Mouse (Mus musculus): ENCODE results near the gene Lgi4. TPM values are rescaled to one million over a fixed set of nuclear protein-coding genes. Genes with fewer than 3 reads are reported as not detected.

Lgi4 gene
- polyA plus RNA-seq, 1 experiment from 2014 or later: 2.1 TPM

- no peak overlapping the region for H3K27ac ChIP-seq
These were observed 23.0 kb downstream of the Lgi4 start for GRCm38 (mm10) chr7:31082106-31082505.

GRCm38 (mm10) chr7:31082831-31083588 lies 23.9 kb downstream of the Lgi4 start:
- Histone ChIP-seq H3K9me3 (replicated peaks) (peaks cover 5% of the 10 kb centered on the region; the same call in 1 of the 2 replicates), H3K27me3 (no peaks in the 10 kb centered on the region), H3K4me3 (no peak overlapping the region), H3K9ac (no peak overlapping the region), H3K27ac (no peak overlapping the region), H3K4me1 (peaks cover 17% of the 10 kb centered on the region), H3K36me3 (no peaks in the 10 kb centered on the region), H3K4me2 (replicated peaks) (no peak overlapping the region)
- WGBS: 57% methylated on average over 14 of the region's 14 CpGs
- no peak for ATAC-seq (ENCODE audit: low FRiP score)

More at GRCm38 (mm10) chr7:31082106-31082505, 23.0 kb downstream of the Lgi4 start:
- H3K4me2 ChIP-seq (replicated peaks): no peak overlapping the region
- no peak overlapping the region for H3K9ac ChIP-seq
- H3K36me3 ChIP-seq: no peaks in the 10 kb centered on the region
- no peaks in the 10 kb centered on the region for H3K27me3 ChIP-seq
- no peak overlapping the region for H3K4me3 ChIP-seq
- ATAC-seq (ENCODE audit: low FRiP score): no peak
- peaks cover 5% of the 10 kb centered on the region; the same call in 1 of the 2 replicates for H3K9me3 ChIP-seq (replicated peaks)
- H3K4me1 ChIP-seq: peaks cover 24% of the 10 kb centered on the region

- Histone ChIP-seq H3K4me2 (replicated peaks) (no peak overlapping the region), H3K27ac (0 out of 2 replicates have a peak overlapping the region, but pooled peaks have one; percentile 14), H3K36me3 (no peaks in the 10 kb centered on the region), H3K4me3 (no peak overlapping the region), H3K27me3 (no peaks in the 10 kb centered on the region), H3K9me3 (replicated peaks) (peaks cover 5% of the 10 kb centered on the region; the same call in 1 of the 2 replicates), H3K9ac (no peak overlapping the region), H3K4me1 (peaks cover 17% of the 10 kb centered on the region)
- 54% methylated on average over 9 of the region's 9 CpGs for WGBS
- no peak for ATAC-seq (ENCODE audit: low FRiP score)
These were observed 25.0 kb downstream of the Lgi4 start for GRCm38 (mm10) chr7:31084140-31084539.

- no peaks in the 10 kb centered on the region for H3K27me3 ChIP-seq
- peaks cover 17% of the 10 kb centered on the region for H3K4me1 ChIP-seq
- no peak overlapping the region for H3K4me2 ChIP-seq (replicated peaks)
- peak overlapping the region; percentile 67 for H3K27ac ChIP-seq
- WGBS: 26% methylated on average over 3 of the region's 3 CpGs
- H3K9ac ChIP-seq: no peak overlapping the region
- ATAC-seq (ENCODE audit: low FRiP score): peak; percentile 55
- H3K4me3 ChIP-seq: no peak overlapping the region
- H3K36me3 ChIP-seq: no peaks in the 10 kb centered on the region
- peaks cover 5% of the 10 kb centered on the region; the same call in 1 of the 2 replicates for H3K9me3 ChIP-seq (replicated peaks)
These were observed 26.0 kb downstream of the Lgi4 start for GRCm38 (mm10) chr7:31085171-31085570.

GRCm38 (mm10) chr7:31086175-31086755 lies 27.1 kb downstream of the Lgi4 start:
- H3K27me3 ChIP-seq: no peaks in the 10 kb centered on the region
- ATAC-seq (ENCODE audit: low FRiP score): no peak
- no peak overlapping the region for H3K4me3 ChIP-seq
- peaks cover 5% of the 10 kb centered on the region; the same call in 1 of the 2 replicates for H3K9me3 ChIP-seq (replicated peaks)
- no peak overlapping the region for H3K27ac ChIP-seq
- 90% methylated on average over 9 of the region's 9 CpGs for WGBS
- H3K9ac ChIP-seq: no peak overlapping the region
- H3K4me2 ChIP-seq (replicated peaks): no peak overlapping the region
- peaks cover 17% of the 10 kb centered on the region for H3K4me1 ChIP-seq
- H3K36me3 ChIP-seq: no peaks in the 10 kb centered on the region

- no peaks in the 10 kb centered on the region for H3K36me3 ChIP-seq
- H3K27ac ChIP-seq: no peak overlapping the region
- H3K4me3 ChIP-seq: no peak overlapping the region
- WGBS: 66% methylated on average over 2 of the region's 2 CpGs
- H3K4me2 ChIP-seq (replicated peaks): no peak overlapping the region
- H3K27me3 ChIP-seq: no peaks in the 10 kb centered on the region
- no peak overlapping the region for H3K9ac ChIP-seq
- peaks cover 5% of the 10 kb centered on the region; the same call in 1 of the 2 replicates for H3K9me3 ChIP-seq (replicated peaks)
- no peak for ATAC-seq (ENCODE audit: low FRiP score)
- H3K4me1 ChIP-seq: peaks cover 17% of the 10 kb centered on the region
These were observed 28.1 kb downstream of the Lgi4 start for GRCm38 (mm10) chr7:31087262-31087661.

- no peak for ATAC-seq (ENCODE audit: low FRiP score)
- Histone ChIP-seq H3K27me3 (no peaks in the 10 kb centered on the region), H3K9me3 (replicated peaks) (peaks cover 5% of the 10 kb centered on the region; the same call in 1 of the 2 replicates), H3K9ac (no peak overlapping the region), H3K4me2 (replicated peaks) (no peak overlapping the region), H3K4me1 (peaks cover 10% of the 10 kb centered on the region), H3K4me3 (no peak overlapping the region), H3K36me3 (no peaks in the 10 kb centered on the region), H3K27ac (no peak overlapping the region)
- WGBS: 72% methylated on average over 3 of the region's 3 CpGs
These were observed 29.1 kb downstream of the Lgi4 start for GRCm38 (mm10) chr7:31088206-31088605.

GRCm38 (mm10) chr7:31089721-31090120 lies 30.6 kb downstream of the Lgi4 start:
- no peak overlapping the region for H3K9ac ChIP-seq
- no peak for ATAC-seq (ENCODE audit: low FRiP score)
- no peak overlapping the region for H3K4me3 ChIP-seq
- H3K4me1 ChIP-seq: peaks cover 5% of the 10 kb centered on the region
- H3K36me3 ChIP-seq: no peaks in the 10 kb centered on the region
- WGBS: 90% methylated on average over 2 of the region's 2 CpGs
- H3K9me3 ChIP-seq (replicated peaks): peaks cover 5% of the 10 kb centered on the region; the same call in 1 of the 2 replicates
- no peak overlapping the region for H3K4me2 ChIP-seq (replicated peaks)
- no peaks in the 10 kb centered on the region for H3K27me3 ChIP-seq
- H3K27ac ChIP-seq: no peak overlapping the region

GRCm38 (mm10) chr7:31094774-31095501 lies 35.8 kb downstream of the Lgi4 start:
- H3K4me1 ChIP-seq: peaks cover 6% of the 10 kb centered on the region
- H3K4me2 ChIP-seq (replicated peaks): no peak overlapping the region
- ATAC-seq (ENCODE audit: low FRiP score): no peak
- H3K36me3 ChIP-seq: no peaks in the 10 kb centered on the region
- no peaks in the 10 kb centered on the region for H3K9me3 ChIP-seq (replicated peaks)
- no peak overlapping the region for H3K9ac ChIP-seq
- no peaks in the 10 kb centered on the region for H3K27me3 ChIP-seq
- H3K27ac ChIP-seq: no peak overlapping the region
- WGBS: 33% methylated on average over 10 of the region's 12 CpGs
- H3K4me3 ChIP-seq: no peak overlapping the region

- whole genome bisulfite sequencing: 75% methylated on average over 9 of the region's 9 CpGs
- Histone ChIP-seq H3K27me3 (no peaks in the 10 kb centered on the region), H3K4me3 (no peak overlapping the region), H3K4me1 (peaks cover 6% of the 10 kb centered on the region), H3K27ac (no peak overlapping the region), H3K36me3 (no peaks in the 10 kb centered on the region), H3K9ac (no peak overlapping the region), H3K4me2 (replicated peaks) (no peak overlapping the region), H3K9me3 (replicated peaks) (no peaks in the 10 kb centered on the region)
- ATAC-seq (ENCODE audit: low FRiP score): no peak
These were observed 37.9 kb downstream of the Lgi4 start for GRCm38 (mm10) chr7:31096892-31097564.

GRCm38 (mm10) chr7:31097583-31098248 lies 38.6 kb downstream of the Lgi4 start:
- H3K36me3 ChIP-seq: no peaks in the 10 kb centered on the region
- H3K9me3 ChIP-seq (replicated peaks): no peaks in the 10 kb centered on the region
- 40% methylated on average over 18 of the region's 20 CpGs for WGBS
- H3K9ac ChIP-seq: peak overlapping the region; percentile 32; the same call in 1 of the 2 replicates
- H3K4me3 ChIP-seq: peak overlapping the region; percentile 8; the same call in 1 of the 2 replicates
- H3K4me2 ChIP-seq (replicated peaks): peak overlapping the region; percentile 40
- H3K4me1 ChIP-seq: peaks cover 6% of the 10 kb centered on the region
- ATAC-seq (ENCODE audit: low FRiP score): peak; percentile 85
- no peaks in the 10 kb centered on the region for H3K27me3 ChIP-seq
- no peak overlapping the region for H3K27ac ChIP-seq

All from hindbrain, embryonic 12.5 days (tissue).